Mouse (Mus musculus) thymus, adult 2 months (tissue): ENCODE measurements around the gene Stk10.

ENCODE experiments used
- CTCF ChIP-seq: fragments of 200-500 bp; IDR thresholded peaks from 2 replicates; pipeline ENCODE4 v1.5.1; 2012; ENCODE audit warnings: mild to moderate bottlenecking, control low read depth, low read length, moderate library complexity, borderline replicate concordance; ENCODE audit not compliant: control insufficient read depth, poor library complexity, insufficient read depth; ENCODE audit errors: extremely low read depth
- POLR2A ChIP-seq: fragments of 200-500 bp; IDR thresholded peaks from 2 replicates; pipeline ENCODE4 v1.6.1; 2012; ENCODE audit warnings: mild to moderate bottlenecking, low read length, control low read depth, moderate library complexity; ENCODE audit not compliant: control insufficient read depth, poor library complexity, insufficient read depth; ENCODE audit errors: extremely low read depth

DNA sequence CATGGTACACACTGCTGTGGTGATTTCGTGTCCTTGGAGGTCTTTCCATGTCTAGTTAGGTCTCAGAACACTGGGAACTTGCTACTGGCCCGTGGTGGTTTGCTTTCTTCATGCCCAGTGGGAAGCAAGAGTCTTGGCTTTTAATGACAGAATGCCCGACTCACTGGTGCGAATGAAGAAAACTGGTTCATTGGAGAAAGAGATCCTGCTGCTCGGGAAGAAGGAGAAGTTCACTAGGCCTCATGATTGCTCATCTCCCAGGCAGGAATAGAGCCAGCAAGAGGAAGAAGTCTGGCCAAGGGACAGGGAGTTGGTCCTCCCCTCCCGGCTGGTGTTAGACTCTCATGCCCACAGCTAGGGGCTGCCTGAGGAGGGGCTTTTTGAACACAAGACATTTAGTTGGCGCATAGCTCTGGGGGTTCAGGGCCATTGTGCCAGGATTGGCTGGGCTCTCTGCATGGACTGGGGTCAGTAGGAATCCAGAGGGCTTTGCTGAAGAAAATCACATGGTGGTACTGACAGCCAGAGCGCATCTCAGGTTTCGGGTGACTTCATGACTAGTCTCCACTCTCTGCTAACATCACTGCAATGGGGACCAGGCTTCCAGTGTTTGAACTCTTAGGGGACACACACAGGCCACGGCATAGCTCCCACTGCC is 23.4 kb downstream of the Stk10 start:
- TF ChIP-seq CTCF: no peak
- no peak for TF ChIP-seq POLR2A
